Mouse (Mus musculus) T-cell, adult 2 months (primary cell): ENCODE results near the gene Cep72.
"Not testable (repeated sequence)": the region's sequence is repeated elsewhere in the genome, so short reads cannot be mapped to it uniquely, and the experiment has no call there.

Experiments used
- DNase-seq: peaks from one replicate; pipeline ENCODE4 v3.0.0; 2022; ENCODE audit warnings: low spot score

The Cep72 gene

DNA sequence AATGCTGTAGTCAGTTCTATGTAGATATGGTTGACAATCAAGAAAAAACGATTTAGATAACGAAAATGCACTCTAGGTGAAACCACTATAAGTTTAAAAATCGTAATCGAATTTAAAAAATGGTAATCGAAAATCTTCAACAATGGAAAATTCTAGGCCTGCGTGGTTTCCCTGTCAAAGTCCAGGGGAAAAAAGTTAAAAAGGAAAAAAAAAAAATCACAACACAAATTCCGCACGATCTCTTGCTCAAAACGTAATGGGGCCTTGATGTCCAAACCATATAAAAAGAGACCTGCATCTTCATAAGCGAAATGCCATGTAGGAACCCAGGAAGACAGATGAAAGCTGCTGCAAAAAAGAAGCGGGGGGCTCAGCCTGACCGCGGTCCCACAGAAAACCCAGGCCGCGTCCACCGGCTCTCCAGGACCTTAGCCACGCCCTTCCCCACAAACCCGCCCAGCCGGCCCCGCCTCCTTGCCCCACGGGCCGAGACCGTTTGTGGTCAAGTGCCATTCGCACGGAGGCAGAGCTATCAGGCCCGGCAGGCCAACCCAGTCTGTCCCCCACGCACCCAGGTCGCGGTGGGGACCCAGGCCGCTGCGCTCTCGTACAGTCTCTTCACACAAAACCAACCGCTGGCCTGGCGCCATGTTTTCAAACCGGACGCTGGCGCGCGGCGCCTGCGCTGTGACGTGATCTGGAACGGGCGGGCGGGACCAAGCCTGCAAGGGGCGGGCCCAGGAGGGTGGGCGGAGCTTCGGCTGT is at the start of gene Cep72:
Gene Cep72, minus strand, starts transcription at position 687 of the 765 bp plus-strand sequence.
- peak; percentile 87 for DNase-seq

DNA sequence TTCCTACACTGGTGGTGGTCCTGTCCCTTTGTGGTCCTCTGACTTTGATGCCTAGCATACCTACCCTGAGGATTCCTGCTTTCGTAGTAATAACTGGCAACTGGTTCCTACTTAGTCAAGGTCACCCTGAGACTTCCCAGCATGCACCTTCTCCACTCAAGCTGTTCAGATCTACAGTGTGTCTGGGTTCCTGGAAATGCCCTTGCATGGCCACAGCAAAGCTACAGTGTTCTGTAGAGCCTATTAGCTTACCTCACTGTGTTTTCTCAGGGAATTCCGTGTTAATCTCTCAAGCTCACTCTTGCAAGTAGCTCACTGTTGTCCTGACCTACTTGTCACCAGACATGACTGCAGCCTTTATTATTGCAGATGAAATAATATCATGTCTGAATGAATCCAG is 45.3 kb upstream of the Cep72 start:
- no peak for DNase-seq

DNA sequence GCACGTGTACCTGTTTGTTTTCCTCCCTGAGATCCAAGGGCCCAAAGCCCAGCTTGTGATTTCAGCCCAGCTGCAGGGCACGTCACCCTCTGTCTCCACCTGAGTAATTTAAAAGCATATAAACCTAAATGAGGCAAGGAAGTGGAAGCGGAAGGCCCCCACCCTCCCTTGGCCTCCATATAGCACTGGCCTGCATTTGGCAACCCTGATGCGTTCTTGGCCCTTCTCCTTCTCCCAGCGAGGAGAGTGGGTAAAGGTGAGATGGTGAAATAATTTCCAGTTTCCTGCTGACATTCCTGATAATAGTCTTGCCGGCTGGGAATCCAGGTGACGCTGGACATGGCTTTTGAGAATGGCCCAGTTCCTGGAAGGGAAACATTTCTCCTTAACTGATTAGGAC is 42.3 kb upstream of the Cep72 start:
- DNase-seq = no peak

DNA sequence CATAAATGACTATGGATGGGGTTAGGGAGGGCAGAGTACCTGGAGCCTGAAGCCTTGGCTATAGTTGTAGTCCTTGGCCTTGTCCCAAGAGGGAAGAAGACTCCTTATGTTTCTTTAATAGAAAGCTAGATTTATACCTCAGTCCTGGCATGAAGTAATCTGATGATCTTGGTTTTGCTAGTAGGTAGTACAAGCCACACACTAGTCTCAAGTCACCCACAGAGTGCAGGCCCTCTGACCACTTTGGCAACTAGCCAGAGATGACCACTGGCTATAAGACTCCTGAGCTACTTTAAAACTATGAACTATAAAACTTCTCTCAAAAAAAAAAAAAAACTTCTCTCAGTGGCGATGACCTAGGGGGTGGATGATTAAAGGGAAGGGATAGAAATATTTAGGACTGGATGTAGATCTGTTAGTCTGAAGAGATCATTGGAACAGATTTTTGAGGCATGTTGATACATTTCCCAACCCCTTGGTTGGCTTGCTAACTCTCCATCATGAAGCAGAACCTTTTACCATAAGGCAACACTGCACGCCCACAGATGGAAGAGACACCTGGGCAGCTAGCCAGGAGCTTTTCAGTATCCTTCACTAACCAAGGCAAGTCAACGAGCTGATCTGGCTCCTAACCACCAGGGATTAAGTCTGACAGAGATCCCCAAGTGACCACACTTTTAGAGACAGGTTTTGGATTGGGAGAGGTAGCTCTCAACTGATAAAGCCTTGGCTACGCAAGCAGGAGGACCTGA is 40.9 kb upstream of the Cep72 start:
- no peak for DNase-seq

DNA sequence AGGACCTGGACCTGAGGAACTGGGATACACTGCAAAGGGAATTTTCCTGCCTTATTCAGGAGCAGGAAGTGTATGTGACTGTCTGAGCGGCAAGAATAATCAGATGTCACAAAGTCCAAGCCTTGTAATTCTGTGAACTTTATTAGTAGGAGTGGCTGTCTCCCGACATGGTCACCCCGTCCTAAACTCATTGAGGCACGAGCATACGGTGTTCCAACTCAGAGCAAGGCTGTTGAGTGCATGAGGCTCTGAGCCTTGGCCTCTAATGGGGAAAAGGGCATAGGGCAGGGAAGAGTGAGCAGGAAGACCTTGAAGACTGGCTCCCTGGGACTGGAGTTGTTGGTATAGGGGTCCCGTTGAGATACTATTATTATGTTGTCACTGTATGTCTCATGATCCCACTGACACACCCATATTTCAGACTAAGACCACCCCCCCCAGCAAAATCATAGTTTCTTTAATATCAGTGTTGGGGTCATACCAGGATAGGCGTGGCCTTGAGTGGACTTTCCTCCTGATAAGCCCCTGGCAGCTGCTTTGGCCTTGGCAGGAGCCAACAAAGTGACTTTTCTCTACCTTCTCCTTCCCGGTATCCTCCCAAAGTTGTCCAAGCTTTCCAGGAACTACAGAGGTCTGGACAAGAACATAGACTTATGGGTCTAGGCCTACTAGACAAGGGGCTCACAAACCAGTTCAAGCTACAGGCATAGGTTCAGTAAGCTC is 40.2 kb upstream of the Cep72 start:
- no peak for DNase-seq

DNA sequence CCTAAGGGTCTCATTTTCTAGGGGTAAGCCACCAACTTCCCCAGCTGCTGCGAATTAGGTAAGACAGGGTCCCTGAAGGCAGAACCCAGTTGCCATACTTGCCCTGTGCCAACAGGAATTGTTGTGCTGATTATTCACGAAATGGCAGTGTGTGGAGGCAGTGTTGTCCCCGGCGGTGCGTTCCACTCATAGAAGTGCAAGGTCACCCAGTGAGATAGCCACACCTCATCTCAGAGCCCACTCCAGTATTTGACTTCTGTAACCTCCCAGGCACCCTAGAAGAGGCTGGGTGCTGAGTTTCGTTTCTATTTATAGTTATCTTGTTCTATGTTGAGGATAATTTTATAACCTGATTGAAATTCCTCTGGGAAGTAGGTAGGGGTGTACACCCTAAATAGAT is 36.8 kb upstream of the Cep72 start:
- no peak for DNase-seq

DNA sequence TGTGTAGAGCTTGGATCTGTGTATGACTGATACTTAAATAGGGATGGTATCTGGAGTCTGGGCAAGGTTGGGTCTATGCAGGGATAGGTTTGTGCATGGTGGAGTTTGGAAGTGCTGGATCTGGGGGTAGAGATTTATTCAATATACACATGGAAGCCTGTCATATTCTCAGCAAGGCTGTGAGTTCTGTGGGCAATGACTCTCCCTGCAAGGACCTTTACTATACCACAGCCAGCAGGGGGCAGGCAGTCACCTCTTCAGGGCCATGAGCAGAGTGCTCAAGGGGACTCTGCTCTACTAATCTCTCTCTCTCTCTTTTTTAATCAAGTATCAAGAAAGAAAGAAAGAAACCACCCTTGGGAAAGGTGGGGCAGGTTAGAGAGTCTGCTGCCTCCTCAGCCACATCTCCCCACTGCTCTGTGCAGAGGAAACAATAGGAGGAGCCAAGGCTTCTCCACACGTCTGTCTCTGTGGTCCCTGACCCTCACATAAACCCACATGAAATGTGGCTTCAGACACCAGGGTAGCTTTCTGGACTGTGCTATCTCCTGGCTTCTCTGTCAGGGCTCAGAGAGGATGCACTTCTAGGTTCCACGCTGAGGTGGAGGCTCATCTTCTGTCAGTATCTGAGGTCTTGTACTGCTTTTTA is 34.7 kb upstream of the Cep72 start:
- peak; percentile 22 for DNase-seq

DNA sequence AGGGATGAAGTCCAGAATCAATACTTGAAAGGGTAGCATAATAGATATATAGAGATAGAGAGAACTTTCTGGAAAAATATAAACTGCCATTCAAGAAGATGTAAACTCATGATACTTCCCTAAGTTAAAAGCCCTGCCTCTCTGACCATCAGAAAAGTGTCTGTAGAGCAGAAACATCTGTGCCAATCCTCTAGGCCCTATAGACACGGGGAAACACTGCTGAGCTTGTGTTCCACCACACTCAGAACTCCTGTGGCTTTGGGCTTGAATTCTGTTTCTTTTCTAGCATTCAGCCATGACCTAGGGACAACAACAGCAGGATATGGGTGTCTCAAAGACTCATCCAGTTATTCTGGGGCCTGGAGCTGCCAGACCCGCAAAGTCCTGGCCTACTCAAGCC is 33.8 kb upstream of the Cep72 start:
- no peak for DNase-seq

DNA sequence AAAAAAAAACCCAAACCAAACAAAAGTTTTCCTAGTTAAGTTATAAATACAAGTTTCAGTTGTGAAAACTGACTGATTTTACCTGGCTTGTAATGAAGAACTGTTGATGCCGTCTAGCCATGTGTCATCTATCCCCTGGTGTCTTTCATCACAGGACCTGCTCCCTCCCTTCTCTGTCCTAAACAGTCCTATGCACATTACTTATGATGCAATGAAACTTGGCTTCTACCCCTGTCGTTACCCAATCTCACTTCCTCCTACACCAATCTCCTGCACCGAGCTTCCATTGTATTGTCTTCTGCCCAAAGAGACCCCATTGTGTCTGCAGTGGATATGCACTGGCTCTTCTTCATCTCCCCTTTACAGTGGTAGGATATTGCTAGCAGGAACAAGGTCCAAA is 28.2 kb upstream of the Cep72 start:
- no peak for DNase-seq

DNA sequence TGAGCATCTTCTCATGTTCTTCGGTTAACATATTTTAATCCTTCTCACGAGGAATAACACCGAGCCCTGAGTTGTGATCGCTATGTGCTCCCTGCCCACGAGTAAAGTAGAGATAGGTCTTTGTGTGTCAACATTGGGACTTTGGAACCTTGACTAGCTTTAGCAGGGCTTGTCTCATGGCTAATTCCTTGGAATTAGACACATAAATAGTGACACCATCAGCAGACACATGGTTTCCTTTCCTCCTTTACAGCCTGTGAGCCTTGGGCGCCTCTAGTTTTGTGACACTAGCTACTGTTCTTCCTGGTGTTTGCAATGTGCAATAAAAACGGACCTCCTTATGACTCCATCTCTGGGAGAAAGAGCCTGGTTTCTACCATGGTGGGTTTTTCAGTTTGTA is 11.3 kb upstream of the Cep72 start:
- no peak for DNase-seq

DNA sequence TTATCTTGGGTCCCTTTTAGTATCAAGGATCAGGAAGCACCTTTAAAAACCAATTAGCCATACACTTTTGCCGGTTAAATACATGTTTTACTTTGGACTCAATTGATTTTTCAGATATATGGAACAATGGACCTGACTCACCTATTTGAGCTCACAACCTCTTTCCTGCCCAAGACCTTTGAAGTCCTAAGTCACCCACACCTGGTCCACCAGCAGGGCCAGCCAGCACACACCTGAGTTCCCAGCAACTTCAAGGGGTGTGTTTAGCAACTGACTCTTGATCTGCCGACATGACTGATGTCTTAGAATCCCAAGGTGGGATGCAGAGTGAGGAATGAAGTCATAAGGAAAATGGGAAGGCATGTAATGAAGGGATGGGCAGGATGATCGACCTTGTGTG is 9.6 kb upstream of the Cep72 start:
- DNase-seq = no peak

DNA sequence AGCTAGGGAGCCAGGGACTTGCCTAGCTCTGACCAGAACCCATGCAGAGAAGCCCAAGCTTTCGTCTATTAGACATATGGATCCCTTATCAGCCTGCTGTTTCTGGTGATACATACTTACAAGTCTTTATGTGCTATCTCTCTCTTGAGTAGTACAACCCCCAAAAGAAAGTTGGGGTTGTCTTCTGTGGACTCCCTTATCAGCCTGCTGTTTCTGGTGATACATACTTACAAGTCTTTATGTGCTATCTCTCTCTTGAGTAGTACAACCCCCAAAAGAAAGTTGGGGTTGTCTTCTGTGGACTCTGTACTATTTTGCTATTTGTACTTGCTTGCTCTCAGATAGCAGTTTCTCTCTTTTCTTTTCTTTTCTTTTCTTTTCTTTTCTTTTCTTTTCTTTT is 9.1 kb upstream of the Cep72 start:
- DNase-seq = not testable (repeated sequence)

DNA sequence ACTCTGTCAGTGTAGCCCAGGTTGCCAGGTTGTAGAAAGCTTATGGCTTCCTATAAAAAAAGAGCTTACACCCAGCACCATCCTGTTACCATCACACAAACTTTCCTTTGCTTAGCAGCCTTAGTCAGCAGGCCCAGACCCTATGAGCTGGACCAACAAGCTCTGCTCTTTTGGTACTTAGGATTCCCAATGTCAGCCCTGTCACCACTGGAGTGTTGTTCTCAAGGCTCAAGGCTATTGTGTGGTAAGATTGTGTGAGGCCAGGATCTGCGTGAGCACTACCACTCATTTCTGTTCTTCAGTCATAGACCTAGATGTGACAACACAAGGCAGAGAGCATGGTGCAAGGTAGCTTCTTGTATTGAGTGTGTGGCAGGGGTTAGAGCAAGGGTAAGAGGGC is 4.5 kb upstream of the Cep72 start:
- no peak for DNase-seq

DNA sequence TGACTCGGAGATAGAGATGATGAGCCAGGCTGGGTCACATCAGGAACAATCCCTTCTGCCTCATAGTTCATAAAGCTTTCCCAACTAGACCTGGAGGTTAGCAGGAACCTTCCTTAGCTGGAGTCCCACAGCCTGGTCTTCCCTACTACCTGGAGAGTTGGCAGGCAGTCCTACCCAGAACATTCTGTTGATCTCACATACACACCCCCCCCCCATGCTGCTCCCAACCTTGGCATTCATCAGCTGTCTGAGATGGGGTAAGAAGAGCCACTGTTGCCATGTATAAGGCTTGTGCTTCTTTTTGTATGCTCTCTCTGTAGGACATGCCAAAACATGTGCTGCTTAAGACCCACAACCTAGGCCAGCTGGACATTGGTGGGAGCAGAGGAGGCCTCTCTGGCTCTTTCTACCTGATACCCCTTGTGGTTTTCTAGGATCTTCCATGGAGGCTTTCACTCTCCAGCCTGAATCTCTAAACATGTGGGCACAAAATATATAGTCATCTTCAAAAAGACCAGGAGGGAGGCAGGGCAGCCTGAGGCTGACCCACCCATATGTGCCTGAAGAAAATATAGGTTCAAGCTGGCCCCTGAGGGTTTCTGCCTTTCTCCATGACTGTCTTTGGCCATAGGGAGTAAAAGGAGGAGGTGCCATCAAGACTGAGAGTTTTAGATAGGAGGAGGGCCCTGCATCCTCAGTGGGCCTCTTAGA is 1.4 kb upstream of the Cep72 start:
- DNase-seq = no peak

DNA sequence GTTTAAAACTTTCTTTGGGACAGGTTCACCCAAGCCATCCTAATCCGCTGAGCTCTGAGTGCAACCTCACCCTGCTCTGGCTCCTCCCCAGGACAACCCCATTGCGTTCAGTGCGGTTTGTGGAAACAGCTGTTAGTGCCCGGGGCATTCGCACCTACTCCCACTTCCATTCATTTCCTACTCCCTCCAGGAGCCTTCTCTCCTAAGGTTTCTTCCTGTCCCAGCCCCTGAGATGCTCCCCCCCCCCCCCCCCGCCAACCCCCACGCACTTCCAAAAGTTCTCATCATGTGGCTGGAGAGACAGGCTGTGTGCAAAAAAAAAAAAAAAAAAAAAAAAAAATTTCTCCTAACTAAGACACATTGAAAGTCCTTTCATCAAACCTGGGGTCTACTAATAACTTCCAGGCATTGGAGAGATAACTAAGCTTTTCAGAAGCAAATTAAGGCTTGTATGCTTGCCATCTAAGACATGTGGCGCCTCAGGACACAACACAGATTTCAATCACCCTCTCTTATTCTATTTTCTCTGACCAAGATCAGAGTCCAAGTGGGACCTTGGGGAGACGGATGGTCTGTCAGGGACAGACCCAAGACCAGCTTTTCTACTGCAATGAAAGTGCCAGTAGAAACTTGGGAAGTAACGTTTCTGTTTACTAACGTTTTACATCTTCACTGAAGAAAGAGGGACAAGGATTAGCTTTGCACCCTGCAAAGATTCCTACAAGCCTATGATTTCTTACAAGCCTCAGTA is 454 bp upstream of the Cep72 start:
- no peak for DNase-seq

DNA sequence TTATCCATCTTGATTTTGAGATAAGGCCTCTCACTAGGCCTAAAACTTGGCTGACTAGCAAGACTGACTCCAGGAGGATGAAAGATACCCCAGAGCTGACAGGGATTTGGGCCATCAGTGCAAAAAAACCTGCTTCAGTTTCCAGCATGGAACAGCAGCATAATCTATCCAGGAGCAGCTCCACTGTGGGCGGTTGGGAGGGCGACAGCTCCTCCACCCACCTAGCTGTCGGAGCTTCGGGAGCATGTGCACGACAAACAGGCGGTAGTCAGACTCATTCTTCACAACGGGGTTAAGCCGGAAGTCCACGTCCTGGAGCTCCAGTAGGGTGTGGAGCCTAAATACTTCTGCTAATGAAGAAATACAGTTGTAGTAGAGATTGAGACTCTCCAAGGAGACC is 4.0 kb downstream of the Cep72 start:
- no peak for DNase-seq

DNA sequence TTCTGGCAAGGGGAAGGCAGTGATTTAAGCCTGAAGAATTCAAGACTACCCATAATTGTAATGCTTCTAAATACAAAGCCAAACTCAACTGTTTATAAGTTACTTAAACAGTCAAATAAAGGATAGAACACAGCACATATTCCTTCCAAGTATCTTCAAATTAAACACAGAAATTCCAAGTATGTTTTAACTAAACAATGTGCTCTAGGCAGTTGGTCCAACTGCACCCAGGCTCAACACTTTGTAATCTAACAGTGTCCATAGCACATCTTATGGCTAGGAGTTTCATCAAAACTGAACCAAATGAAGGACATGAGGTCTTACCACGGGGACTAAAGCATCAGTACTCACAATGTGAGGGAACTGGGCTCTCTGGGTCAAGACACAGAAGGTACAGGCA is 5.9 kb downstream of the Cep72 start:
- no peak for DNase-seq

DNA sequence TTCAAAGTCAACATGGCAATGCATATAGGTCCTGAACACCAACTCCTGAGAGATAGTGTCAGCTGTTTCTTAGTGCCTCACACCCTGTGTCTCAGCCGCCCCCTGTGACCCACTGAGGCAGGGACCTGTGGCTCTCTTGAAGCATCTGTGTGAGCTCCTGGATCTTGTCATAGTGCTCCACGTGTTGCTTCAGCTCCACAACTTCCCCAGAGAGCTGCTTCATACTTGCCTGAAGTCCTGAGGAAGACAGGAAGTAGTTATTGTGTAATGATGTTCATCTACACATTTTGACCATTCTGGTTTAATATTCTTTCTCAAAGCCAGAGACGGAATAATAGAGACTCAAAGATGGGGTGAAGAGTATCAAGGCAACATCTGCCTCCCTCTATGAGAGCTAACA is 22.2 kb downstream of the Cep72 start:
- no peak for DNase-seq

DNA sequence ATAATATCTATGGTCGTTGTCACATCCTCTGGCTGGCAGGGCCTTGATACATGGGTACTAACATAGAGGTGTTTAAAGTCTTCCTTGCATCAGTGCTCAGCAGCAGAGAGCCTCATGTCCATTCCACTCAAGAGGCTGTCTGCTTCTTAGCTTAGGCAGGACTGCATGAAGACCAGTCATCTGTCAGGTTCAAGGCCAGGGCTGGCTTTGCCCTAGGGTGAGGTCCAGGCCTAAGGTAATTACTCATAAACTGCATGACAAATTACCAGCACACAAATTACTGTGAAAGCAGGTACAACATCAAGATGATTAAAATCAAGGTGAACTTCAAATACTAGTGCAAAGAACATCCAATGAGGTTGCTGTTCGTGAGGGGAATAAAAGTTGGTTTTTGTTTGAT is 26.3 kb downstream of the Cep72 start:
- no peak for DNase-seq

DNA sequence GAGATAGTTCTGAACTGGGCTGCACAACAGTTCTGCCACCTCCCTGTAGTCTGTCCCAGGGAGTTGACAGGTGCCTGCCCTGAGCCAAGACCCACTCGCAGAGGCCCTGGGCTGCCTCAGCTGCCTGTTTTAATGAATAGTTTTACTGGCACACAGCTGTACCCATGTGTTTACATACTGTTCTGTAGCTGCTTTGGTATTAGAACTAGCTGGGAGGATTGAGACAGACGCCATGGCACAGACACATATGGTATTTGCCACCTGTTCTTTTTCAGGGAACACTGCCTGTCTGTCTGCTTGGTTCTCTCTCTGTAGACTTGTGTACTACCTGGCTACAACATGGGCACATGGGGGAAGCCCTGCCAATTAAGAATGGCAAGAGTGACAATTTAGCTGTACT is 27.3 kb downstream of the Cep72 start:
- DNase-seq = no peak

DNA sequence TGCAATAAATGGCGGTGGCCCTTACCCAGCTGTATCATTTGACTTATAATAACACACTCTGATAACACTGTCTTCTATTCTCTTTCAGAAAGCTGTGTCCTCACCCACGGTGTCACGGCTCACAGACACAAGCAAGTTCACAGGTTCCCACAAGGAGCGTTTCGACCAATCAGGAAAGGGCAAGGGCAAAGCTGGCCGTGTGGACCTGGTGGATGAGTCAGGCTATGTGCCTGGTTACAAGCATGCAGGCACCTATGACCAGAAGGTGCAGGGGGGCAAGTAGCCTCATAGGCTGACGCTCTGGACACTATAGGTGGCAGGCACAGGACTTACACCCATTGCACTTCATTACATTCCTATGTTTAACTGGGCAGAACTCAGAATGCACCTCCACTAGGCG is 31.0 kb downstream of the Cep72 start:
- no peak for DNase-seq
